13 mouse cellular contexts compared by ENCODE assay signal in genomic region chr10:80215048-80215772, GRCm38 (mm10). TPM values are rescaled to one million over a fixed set of nuclear protein-coding genes. Genes with fewer than 3 reads are reported as not detected.
DNase-seq lines count a peak whose midpoint lies in the region; ATAC-seq lines count a peak whose summit lies in the region.
"Had no signal": no experiment of that assay in that cellular context is flagged by ENCODE, and none has a peak within 500 bp of the region (broad histone marks: within the 10 kb centered on the region; RNA-seq: fewer than 3 reads in every experiment).

No protein-coding gene starts in this region.

- no peaks in the 10 kb centered on the region for H3K9me3 ChIP-seq in lung, embryonic 16.5 days (ENCODE audit: control insufficient read depth, low read length)
- H3K9me3 ChIP-seq in embryonic facial prominence, embryonic 14.5 days (ENCODE audit: control insufficient read depth, low read length) = no peaks in the 10 kb centered on the region
- no peaks in the 10 kb centered on the region for H3K9me3 ChIP-seq in hindbrain, embryonic 14.5 days (ENCODE audit: control insufficient read depth, low read length)

- no peaks in the 10 kb centered on the region for H3K27me3 ChIP-seq in lung, embryonic 16.5 days (ENCODE audit: control insufficient read depth, insufficient read depth, low read depth, low read length)
- H3K27me3 ChIP-seq in embryonic facial prominence, embryonic 14.5 days (replicated peaks; ENCODE audit: control insufficient read depth, insufficient read depth, low read length) = no peaks in the 10 kb centered on the region
- H3K27me3 ChIP-seq in hindbrain, embryonic 14.5 days (ENCODE audit: control insufficient read depth, insufficient read depth, low read length) = no peaks in the 10 kb centered on the region

- no peak overlapping the region; the same call in 1 of the 2 replicates for H3K27ac ChIP-seq in lung, embryonic 16.5 days (ENCODE audit: low read length)
- H3K27ac ChIP-seq in embryonic facial prominence, embryonic 14.5 days (replicated peaks; ENCODE audit: low read depth, low read length) = no peak overlapping the region
- H3K27ac ChIP-seq in hindbrain, embryonic 14.5 days = no peak overlapping the region
- H3K27ac ChIP-seq: kidney, postnatal 0 days had no signal

- no peak for ATAC-seq in lung, embryonic 16.5 days (ENCODE audit: low read depth)
- no peak for ATAC-seq in embryonic facial prominence, embryonic 14.5 days (ENCODE audit: low read depth)
- ATAC-seq in hindbrain, embryonic 14.5 days (ENCODE audit: low FRiP score) = no peak
- peak; percentile 53; the same call in 1 of the 2 replicates for ATAC-seq in monocyte, adult 5-6 weeks (replicated peaks; ENCODE audit: insufficient number of reproducible peaks, low FRiP score, low TSS enrichment, poor library complexity, severe bottlenecking)

- no peak overlapping the region for H3K4me2 ChIP-seq in lung, embryonic 16.5 days (ENCODE audit: low read depth, low read length)
- H3K4me2 ChIP-seq in embryonic facial prominence, embryonic 14.5 days (ENCODE audit: low read depth, low read length) = no peak overlapping the region
- H3K4me2 ChIP-seq in hindbrain, embryonic 14.5 days (replicated peaks) = no peak overlapping the region

- 29% methylated on average over 16 of the region's 16 CpGs for WGBS in lung, embryonic 16.5 days
- 25% methylated on average over 16 of the region's 16 CpGs for WGBS in embryonic facial prominence, embryonic 14.5 days
- 17% methylated on average over 16 of the region's 16 CpGs for WGBS in hindbrain, embryonic 14.5 days

- no peak for DNase-seq in lung, postnatal 4 days
- DNase-seq in embryonic facial prominence, embryonic 14.5 days (ENCODE audit: low spot score) = no peak
- no peak for DNase-seq in hindbrain, embryonic 14.5 days (ENCODE audit: low spot score)
- DNase-seq in layer of hippocampus, postnatal 36 days = no peak
- DNase-seq in heart, adult 8-10 months (ENCODE audit: low spot score) = no peak
- no peak for DNase-seq in right cerebral cortex, adult 18-20 months
- DNase-seq: gastrocnemius, postnatal 36 days; heart, postnatal 4 days; thymus, adult 2 months had no signal

- no peak overlapping the region for H3K4me3 ChIP-seq in lung, embryonic 16.5 days (ENCODE audit: low read length)
- no peak overlapping the region for H3K4me3 ChIP-seq in embryonic facial prominence, embryonic 14.5 days (ENCODE audit: low read depth, low read length)
- no peak overlapping the region for H3K4me3 ChIP-seq in hindbrain, embryonic 14.5 days (replicated peaks; ENCODE audit: low read length)

- H3K36me3 ChIP-seq in lung, embryonic 16.5 days (ENCODE audit: control insufficient read depth, insufficient read depth, low read length) = no peaks in the 10 kb centered on the region
- H3K36me3 ChIP-seq in embryonic facial prominence, embryonic 14.5 days (ENCODE audit: control insufficient read depth, insufficient read depth, low read length) = no peaks in the 10 kb centered on the region
- no peaks in the 10 kb centered on the region for H3K36me3 ChIP-seq in hindbrain, embryonic 14.5 days (replicated peaks; ENCODE audit: control insufficient read depth, insufficient read depth)

- H3K9ac ChIP-seq in lung, embryonic 16.5 days (ENCODE audit: low read length) = peak overlapping the region; percentile 39
- H3K9ac ChIP-seq in embryonic facial prominence, embryonic 14.5 days (ENCODE audit: low read depth, low read length) = peak overlapping the region; percentile 48
- peak overlapping the region; percentile 39 for H3K9ac ChIP-seq in hindbrain, embryonic 14.5 days

- no peaks in the 10 kb centered on the region for H3K4me1 ChIP-seq in lung, embryonic 16.5 days (replicated peaks; ENCODE audit: control insufficient read depth, insufficient read depth, low read length)
- no peaks in the 10 kb centered on the region for H3K4me1 ChIP-seq in embryonic facial prominence, embryonic 14.5 days (ENCODE audit: control insufficient read depth, insufficient read depth, low read length)
- H3K4me1 ChIP-seq in hindbrain, embryonic 14.5 days (replicated peaks; ENCODE audit: control insufficient read depth, insufficient read depth, low read length) = no peaks in the 10 kb centered on the region

RNA-seq across cellular contexts. Expression of gene Mum1, which starts 11.0 kb away (rescaled TPM):
- 66.4 and 68.7 TPM in 2 replicates for polyA plus RNA-seq in lung, embryonic 16.5 days (2015; fragmentation: Nextera tagmentation; extraction: Ambion mirVana)
- 50.8 and 52.1 TPM in 2 replicates for polyA plus RNA-seq in embryonic facial prominence, embryonic 14.5 days (2014; fragmentation: Nextera tagmentation; extraction: Ambion mirVana)
- 29.0 and 32.9 TPM in 2 replicates for polyA plus RNA-seq in hindbrain, embryonic 14.5 days (2014; fragmentation: Nextera tagmentation; extraction: Ambion mirVana)
- 43.7 to 46.7 TPM (median 46.2 TPM) in 3 replicates for total RNA-seq in monocyte, adult 5-6 weeks (2017)
- 10 to 100 TPM; 35.6 to 39.6 TPM for total RNA-seq in layer of hippocampus, postnatal 36 days (2021)
- 10 to 100 TPM; 10.5 to 16.3 (median 14.6) TPM for total RNA-seq in heart, adult 8-10 months (2022)

RNA-seq across cellular contexts. Expression of gene Ndufs7, which starts 33.7 kb away (rescaled TPM):
- polyA plus RNA-seq in lung, embryonic 16.5 days (2015; fragmentation: Nextera tagmentation; extraction: Ambion mirVana) = 313 and 320 TPM in 2 replicates
- 360 and 370 TPM in 2 replicates for polyA plus RNA-seq in embryonic facial prominence, embryonic 14.5 days (2014; fragmentation: Nextera tagmentation; extraction: Ambion mirVana)
- 303 and 341 TPM in 2 replicates for polyA plus RNA-seq in hindbrain, embryonic 14.5 days (2014; fragmentation: Nextera tagmentation; extraction: Ambion mirVana)
- total RNA-seq in monocyte, adult 5-6 weeks (2017) = 60.9 to 74.8 TPM (median 61.4 TPM) in 3 replicates
- total RNA-seq in layer of hippocampus, postnatal 36 days (2021) = 100 to 1,000 TPM; 199 to 204 TPM
- total RNA-seq in heart, adult 8-10 months (2022) = 1,000 to 10,000 TPM in 3 of 4 experiments, 100 to 1,000 TPM in 1; 949 to 1,112 (median 1,023) TPM

RNA-seq across cellular contexts. Expression of gene Efna2, which starts 35.9 kb away (rescaled TPM):
- polyA plus RNA-seq in lung, embryonic 16.5 days (2015; fragmentation: Nextera tagmentation; extraction: Ambion mirVana) = 11.0 and 12.1 TPM in 2 replicates
- polyA plus RNA-seq in embryonic facial prominence, embryonic 14.5 days (2014; fragmentation: Nextera tagmentation; extraction: Ambion mirVana) = 20.9 and 23.6 TPM in 2 replicates
- polyA plus RNA-seq in hindbrain, embryonic 14.5 days (2014; fragmentation: Nextera tagmentation; extraction: Ambion mirVana) = 25.9 and 26.2 TPM in 2 replicates
- 1.0 TPM in 1 of 3 replicates, not detected in the others for total RNA-seq in monocyte, adult 5-6 weeks (2017)
- total RNA-seq in layer of hippocampus, postnatal 36 days (2021) = 1 to 10 TPM; 9.0 to 9.6 TPM
- 1 to 10 TPM in 3 of 4 experiments, under 1 TPM in 1; 0.78 to 1.2 (median 1.1) TPM for total RNA-seq in heart, adult 8-10 months (2022)
- total RNA-seq: neutrophil, adult 5-6 weeks had no signal

RNA-seq across cellular contexts. Expression of gene 1600002K03Rik, which starts 42.5 kb away (rescaled TPM):
- polyA plus RNA-seq in lung, embryonic 16.5 days (2015; fragmentation: Nextera tagmentation; extraction: Ambion mirVana) = 12.2 and 13.6 TPM in 2 replicates
- polyA plus RNA-seq in embryonic facial prominence, embryonic 14.5 days (2014; fragmentation: Nextera tagmentation; extraction: Ambion mirVana) = 11.0 and 13.1 TPM in 2 replicates
- polyA plus RNA-seq in hindbrain, embryonic 14.5 days (2014; fragmentation: Nextera tagmentation; extraction: Ambion mirVana) = 7.0 and 7.7 TPM in 2 replicates
- total RNA-seq in monocyte, adult 5-6 weeks (2017) = 16.2 to 29.1 TPM (median 18.0 TPM) in 3 replicates
- total RNA-seq in layer of hippocampus, postnatal 36 days (2021) = 1 to 10 TPM; 6.4 to 6.9 TPM
- 1 to 10 TPM; 4.9 to 7.7 (median 5.9) TPM for total RNA-seq in heart, adult 8-10 months (2022)

RNA-seq across cellular contexts. Expression of gene Gamt, which starts 45.6 kb away (rescaled TPM):
- 27.5 and 32.8 TPM in 2 replicates for polyA plus RNA-seq in lung, embryonic 16.5 days (2015; fragmentation: Nextera tagmentation; extraction: Ambion mirVana)
- 124 and 139 TPM in 2 replicates for polyA plus RNA-seq in embryonic facial prominence, embryonic 14.5 days (2014; fragmentation: Nextera tagmentation; extraction: Ambion mirVana)
- polyA plus RNA-seq in hindbrain, embryonic 14.5 days (2014; fragmentation: Nextera tagmentation; extraction: Ambion mirVana) = 17.3 and 24.3 TPM in 2 replicates
- 3.8 to 4.7 TPM in 2 of 3 replicates, not detected in the other for total RNA-seq in monocyte, adult 5-6 weeks (2017)
- total RNA-seq in layer of hippocampus, postnatal 36 days (2021) = 10 to 100 TPM; 37.7 to 39.1 TPM
- 10 to 100 TPM; 10.3 to 17.1 (median 14.7) TPM for total RNA-seq in heart, adult 8-10 months (2022)

Comparison
In these comparisons a context has a peak if more than half of its experiments do, and no peak if none do; other contexts are left out.
1. RNA of gene Ndufs7, which starts 33.7 kb away (total RNA-seq): 949 to 1,112 TPM in heart, adult 8-10 months; 199 to 204 TPM in layer of hippocampus, postnatal 36 days and 60.9 to 74.8 TPM in monocyte, adult 5-6 weeks; every median in the first group is over 4 times any median in the second.
2. Peak in every context shown above with its lines, with median percentiles within 50 percentile points of each other: H3K9ac ChIP-seq.